Mouse (Mus musculus) CH12.LX (cell line): ENCODE results near the gene Fbxo31. TPM values are rescaled to one million over a fixed set of nuclear protein-coding genes. Genes with fewer than 3 reads are reported as not detected.
"Not testable (repeated sequence)": the region's sequence is repeated elsewhere in the genome, so short reads cannot be mapped to it uniquely, and the experiment has no call there.

ENCODE experiments used
- DNase-seq: peaks from one replicate; pipeline ENCODE4 v3.0.0-alpha.2; 2013; ENCODE audit errors: extremely low read depth
- H3K27ac ChIP-seq: 2 replicates; pipeline ENCODE4 v1.5.1; 2012; ENCODE audit warnings: low read depth, mild to moderate bottlenecking, control low read depth, moderate library complexity; ENCODE audit not compliant: insufficient read depth
- H3K27me3 ChIP-seq: replicated peaks from 2 replicates; pipeline ENCODE3; 2012; ENCODE audit warnings: inconsistent platforms
- H3K36me3 ChIP-seq, 2 experiments: replicated peaks in 1 of 2; 2 replicates each; pipeline versions ENCODE3 to v1.6.1; 2012; ENCODE audit warnings: inconsistent platforms in 1 of 2, low read length in 1 of 2, mild to moderate bottlenecking in 1 of 2, mixed read lengths in 1 of 2, moderate library complexity in 1 of 2; ENCODE audit not compliant: control insufficient read depth in 1 of 2, insufficient read depth in 1 of 2
- H3K4me1 ChIP-seq, 2 experiments: 2 replicates each; pipeline ENCODE4 v1.6.1; 2012; ENCODE audit warnings: inconsistent platforms in 1 of 2, moderate library complexity in 1 of 2; ENCODE audit not compliant: insufficient read depth in 2 of 2, control insufficient read depth in 1 of 2
- H3K4me2 ChIP-seq: 2 replicates; pipeline ENCODE4 v1.6.1; 2012; ENCODE audit warnings: low read depth, mild to moderate bottlenecking, control low read depth; ENCODE audit not compliant: poor library complexity, insufficient read depth, severe bottlenecking
- H3K4me3 ChIP-seq, 3 experiments: fragments of 150-350 bp in 1 of 3; sonication (generic) in 1 of 3; replicated peaks in 1 of 3; 2 replicates each; pipeline versions ENCODE3 to v1.5.1; 2011 to 2012; ENCODE audit warnings: low read depth in 2 of 3, low read length in 2 of 3, mild to moderate bottlenecking in 2 of 3, moderate library complexity in 2 of 3, control low read depth in 1 of 3, improper control_type of control experiment in 1 of 3, inconsistent platforms in 1 of 3, mixed read lengths in 1 of 3; ENCODE audit not compliant: poor library complexity in 1 of 3
- H3K79me2 ChIP-seq: replicated peaks from 2 replicates; pipeline ENCODE4 v1.6.1; 2012; ENCODE audit warnings: mild to moderate bottlenecking, moderate library complexity; ENCODE audit not compliant: control insufficient read depth, poor library complexity, insufficient read depth, severe bottlenecking; ENCODE audit errors: extremely low read depth
- H3K9ac ChIP-seq: 2 replicates; pipeline ENCODE4 v1.6.1; 2012; ENCODE audit warnings: low read depth, mild to moderate bottlenecking, control low read depth, moderate library complexity; ENCODE audit not compliant: insufficient read depth
- H3K9me3 ChIP-seq: replicated peaks from 2 replicates; pipeline ENCODE3; 2012; ENCODE audit warnings: low read length, inconsistent platforms, mixed read lengths
- BHLHE40 ChIP-seq: IDR thresholded peaks from 2 replicates; pipeline ENCODE4 v1.6.1; 2011; ENCODE audit warnings: mild to moderate bottlenecking, low read depth, low read length, improper control_type of control experiment
- E2F4 ChIP-seq: IDR thresholded peaks from 2 replicates; pipeline ENCODE4 v1.6.1; 2011; ENCODE audit warnings: low read depth, low read length, improper control_type of control experiment; ENCODE audit not compliant: insufficient replicate concordance
- EP300 ChIP-seq: IDR thresholded peaks from 2 replicates; pipeline ENCODE4 v1.6.1; 2011; ENCODE audit warnings: low read length, improper control_type of control experiment
- GABPA ChIP-seq: IDR thresholded peaks from 2 replicates; pipeline ENCODE4 v1.6.1; 2012; ENCODE audit warnings: low read depth, low read length, improper control_type of control experiment, inconsistent platforms; ENCODE audit not compliant: insufficient replicate concordance
- HCFC1 ChIP-seq: IDR thresholded peaks from 2 replicates; pipeline ENCODE4 v1.6.1; 2012; ENCODE audit warnings: low read depth, mild to moderate bottlenecking, inconsistent platforms, low read length, improper control_type of control experiment
- JUN ChIP-seq: IDR thresholded peaks from 2 replicates; pipeline ENCODE4 v1.6.1; 2011; ENCODE audit warnings: low read depth, mild to moderate bottlenecking, low read length, improper control_type of control experiment, moderate library complexity; ENCODE audit not compliant: insufficient read depth
- JUND ChIP-seq: conservative IDR thresholded peaks from 2 replicates; pipeline ENCODE4 v1.6.1; 2011; ENCODE audit warnings: low read depth, low read length, improper control_type of control experiment
- MAFK ChIP-seq: IDR thresholded peaks from 2 replicates; pipeline ENCODE4 v1.6.1; 2011; ENCODE audit warnings: low read length, improper control_type of control experiment; ENCODE audit not compliant: insufficient replicate concordance
- MEF2A ChIP-seq: IDR thresholded peaks from 2 replicates; pipeline ENCODE4 v1.6.1; 2014; ENCODE audit warnings: low read depth, mild to moderate bottlenecking, inconsistent platforms, low read length, improper control_type of control experiment, borderline replicate concordance
- MXI1 ChIP-seq: IDR thresholded peaks from 2 replicates; pipeline ENCODE4 v1.6.1; 2011; ENCODE audit warnings: mild to moderate bottlenecking, low read depth, low read length, improper control_type of control experiment
- MYC ChIP-seq: IDR thresholded peaks from 2 replicates; pipeline ENCODE4 v1.6.1; 2011; ENCODE audit warnings: low read depth, mild to moderate bottlenecking, improper control_type of control experiment, low read length
- PAX5 ChIP-seq: IDR thresholded peaks from 2 replicates; pipeline ENCODE4 v1.6.1; 2012; ENCODE audit warnings: low read length, inconsistent platforms, mixed read lengths
- POLR2AphosphoS2 ChIP-seq: IDR thresholded peaks from 2 replicates; pipeline ENCODE4 v1.6.1; 2011; ENCODE audit warnings: low read depth, low read length, improper control_type of control experiment
- RCOR1 ChIP-seq: conservative IDR thresholded peaks from 2 replicates; pipeline ENCODE4 v1.6.1; 2012; ENCODE audit warnings: low read depth, mild to moderate bottlenecking, inconsistent platforms, low read length, improper control_type of control experiment
- SIN3A ChIP-seq: IDR thresholded peaks from 2 replicates; pipeline ENCODE4 v1.6.1; 2012; ENCODE audit warnings: low read length, improper control_type of control experiment, inconsistent platforms
- SMC3 ChIP-seq: IDR thresholded peaks from 2 replicates; pipeline ENCODE4 v1.6.1; 2011; ENCODE audit warnings: low read depth, low read length, improper control_type of control experiment
- UBTF ChIP-seq: IDR thresholded peaks from 2 replicates; pipeline ENCODE4 v1.6.1; 2012; ENCODE audit warnings: low read depth, mild to moderate bottlenecking, inconsistent platforms, low read length, improper control_type of control experiment, moderate library complexity
- USF1 ChIP-seq: IDR thresholded peaks from 2 replicates; pipeline ENCODE4 v1.6.1; 2014; ENCODE audit warnings: low read depth, mild to moderate bottlenecking, inconsistent platforms, low read length, improper control_type of control experiment
- ZMIZ1 ChIP-seq: IDR thresholded peaks from 2 replicates; pipeline ENCODE4 v1.6.1; 2012; ENCODE audit warnings: low read depth, mild to moderate bottlenecking, inconsistent platforms, low read length, improper control_type of control experiment
- ZNF384 ChIP-seq: IDR thresholded peaks from 2 replicates; pipeline ENCODE4 v1.6.1; 2012; ENCODE audit warnings: low read depth, low read length, improper control_type of control experiment, inconsistent platforms
- dilution Hi-C: fragments of 300-500 bp; cut with MboI; formaldehyde crosslinking; loops from 2 replicates; pipeline ENCODE4 v1.14.3; 2020; ENCODE audit warnings: low sequenced_read_pairs; ENCODE audit not compliant: extremely low pct_unique_long_range_greater_than_20kb, extremely low pct_ligation_motif_present
- in situ Hi-C: fragments of 300-500 bp; cut with MboI; formaldehyde crosslinking; loops from 3 replicates; pipeline ENCODE4 v1.14.3; 2019; ENCODE audit warnings: low sequenced_read_pairs, low pct_ligation_motif_present, low pct_unique_long_range_greater_than_20kb, mixed read lengths
- polyA plus RNA-seq: library from polyadenylated mRNA; unstranded; fragments of >175 nt; gene quantifications from 2 replicates; pipeline ENCODE4 v1.2.1, GENCODE M21; 2012; ENCODE audit warnings: low read depth; ENCODE audit not compliant: insufficient read length
- total RNA-seq, 2 experiments: library from RNA; depleted of rRNA; stranded (reverse); fragments of 300-350 nt in 1 of 2; fragments of >200 nt in 1 of 2; gene quantifications; 2 replicates each; pipeline ENCODE4 v1.2.3; 2012 to 2014

Fbxo31 gene
- total and polyA plus RNA-seq, 3 experiments: 13.2 to 24.7 (median 14.2) TPM

DNA sequence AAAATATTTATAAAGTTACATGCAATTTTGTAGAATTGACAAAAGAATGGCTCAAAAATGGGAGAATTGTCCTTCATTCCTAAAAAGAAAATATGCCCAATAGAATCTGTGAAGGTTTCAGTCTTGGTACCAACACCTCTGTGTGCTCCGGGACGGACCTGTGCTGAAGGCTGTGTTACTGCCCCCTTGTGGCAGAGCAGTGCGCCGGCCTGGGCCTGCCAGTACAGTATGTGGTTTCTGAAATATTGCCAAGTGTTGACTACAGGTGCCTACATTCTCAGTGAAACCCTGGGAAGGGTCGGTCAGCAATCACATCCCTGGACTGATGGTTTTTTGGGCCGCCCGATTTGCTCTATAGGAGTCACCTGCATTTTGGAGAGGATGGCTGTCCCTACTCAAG, 20.3 kb upstream of the Fbxo31 start (continued):
- TF ChIP-seq POLR2AphosphoS2 (peak; percentile 59; the same call in 1 of the 2 replicates), MYC (no peak), PAX5 (no peak), RCOR1 (no peak), SIN3A (no peak), MXI1 (no peak)
- TF ChIP-seq, all 38 proteins: peak for 6

DNA sequence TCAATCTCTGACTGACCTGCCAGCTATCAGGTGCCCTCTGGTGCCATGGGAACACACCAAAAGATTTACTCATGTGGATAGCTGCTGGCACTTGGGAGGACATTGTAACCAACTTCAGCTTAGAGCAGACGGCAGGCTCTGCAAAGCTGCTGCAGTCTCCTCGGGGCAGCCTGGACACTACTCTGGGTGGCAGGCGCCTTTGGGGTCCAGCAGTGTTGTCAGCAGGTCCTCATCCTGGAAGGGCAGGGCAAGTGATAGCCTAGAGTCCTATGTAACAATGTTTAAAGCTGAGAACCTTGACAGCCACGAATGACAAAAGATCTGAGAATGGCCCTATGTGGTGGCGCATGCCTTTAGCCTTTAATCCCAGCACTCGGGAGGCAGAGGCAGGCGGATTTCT, 19.6 kb upstream of the Fbxo31 start:
- dilution Hi-C loops (no loop called here), in situ Hi-C loops (loop anchor here (25.0 kb wide), 1 partner anchor 839 kb away; the partner anchor contains the start of genes Cyba and Mvd)
- H3K9ac ChIP-seq: no peak overlapping the region
- no peak overlapping the region for H3K4me3 ChIP-seq
- peaks cover 2% of the 10 kb centered on the region for H3K79me2 ChIP-seq
- DNase-seq: no peak
- H3K27me3 ChIP-seq: no peaks in the 10 kb centered on the region
- H3K9me3 ChIP-seq: no peaks in the 10 kb centered on the region
- H3K4me1 ChIP-seq: no peaks in the 10 kb centered on the region
- H3K27ac ChIP-seq: no peak overlapping the region
- no peak for TF ChIP-seq USF1
- TF ChIP-seq SMC3: no peak
- no peak for TF ChIP-seq MYC
- TF ChIP-seq HCFC1: no peak
- no peak for TF ChIP-seq ZNF384
- no peak for TF ChIP-seq JUN
- no peak for TF ChIP-seq BHLHE40
- no peak for TF ChIP-seq MEF2A
- no peak for TF ChIP-seq EP300
- no peak for TF ChIP-seq UBTF
- TF ChIP-seq GABPA: no peak
- TF ChIP-seq E2F4: no peak
- TF ChIP-seq JUND: no peak
- no peak for TF ChIP-seq RCOR1
- no peak for TF ChIP-seq ZMIZ1
- TF ChIP-seq MAFK: no peak
- H3K4me2 ChIP-seq: no peak overlapping the region
- peaks cover 40 to 57% of the 10 kb centered on the region in 2 experiments for H3K36me3 ChIP-seq

DNA sequence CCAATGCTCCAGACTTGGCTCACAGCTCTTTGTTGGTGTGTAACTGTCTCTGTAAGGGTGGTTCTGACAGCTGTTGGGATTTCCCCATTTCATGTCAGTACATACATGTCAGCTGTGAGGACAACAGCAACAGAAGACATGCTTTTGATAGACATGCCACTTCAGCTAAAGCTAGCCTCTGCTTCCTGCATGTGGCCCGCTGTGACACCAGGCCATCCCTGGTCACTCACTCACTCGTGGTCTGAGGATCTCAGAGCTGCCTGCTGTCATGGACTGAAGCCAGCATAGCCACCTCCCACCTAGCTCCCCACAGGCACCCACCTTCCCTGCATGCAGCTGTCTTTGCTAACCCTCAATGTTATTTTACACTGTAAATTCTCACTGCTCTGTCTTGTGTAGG, 18.9 kb upstream of the Fbxo31 start:
- H3K9me3 ChIP-seq, H3K79me2 ChIP-seq, DNase-seq, H3K4me1 ChIP-seq, H3K27ac ChIP-seq, dilution Hi-C loops, H3K4me2 ChIP-seq, H3K27me3 ChIP-seq, H3K9ac ChIP-seq, H3K4me3 ChIP-seq: not testable (repeated sequence)
- in situ Hi-C loops: loop anchor here (25.0 kb wide), 1 partner anchor 840 kb away; the partner anchor contains the start of genes Cyba and Mvd
- H3K36me3 ChIP-seq: peaks cover 46 to 64% of the 10 kb centered on the region in 2 experiments
